Mouse (Mus musculus): Measurements from ENCODE around the gene Osbpl9.
A peak's percentile ranks its signal among the peaks of the same experiment; 100 is the strongest.

Gene Osbpl9

DNA sequence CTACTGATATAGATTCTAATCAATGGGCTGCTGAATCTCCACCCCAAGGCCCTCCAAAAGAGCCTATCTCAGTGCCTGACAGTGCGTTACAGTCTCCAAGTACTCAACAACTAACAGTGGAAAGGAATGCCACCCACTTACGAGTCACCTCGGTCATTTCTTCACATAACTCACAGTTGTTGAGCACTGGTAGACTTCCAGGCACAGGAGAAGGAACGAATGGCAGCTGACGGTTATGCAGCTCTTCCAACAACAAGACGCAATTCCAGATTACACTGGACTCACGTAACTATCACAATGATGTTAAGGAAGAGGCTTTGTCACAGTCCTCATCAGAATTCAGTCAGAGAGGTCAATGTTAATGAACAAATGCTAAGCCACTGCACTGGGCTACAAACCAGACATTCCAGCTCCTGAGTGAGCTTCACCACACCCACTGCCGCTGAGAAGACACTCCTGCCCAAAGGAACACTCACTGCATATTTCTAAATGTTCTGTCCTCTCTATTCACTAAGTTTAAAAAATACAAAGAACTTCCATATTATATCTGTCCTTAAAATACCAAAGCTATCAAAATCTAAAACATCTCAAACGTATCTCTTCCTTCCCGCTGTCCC lies 70.7 kb downstream of the Osbpl9 start:
- no peak for DNase-seq

DNA sequence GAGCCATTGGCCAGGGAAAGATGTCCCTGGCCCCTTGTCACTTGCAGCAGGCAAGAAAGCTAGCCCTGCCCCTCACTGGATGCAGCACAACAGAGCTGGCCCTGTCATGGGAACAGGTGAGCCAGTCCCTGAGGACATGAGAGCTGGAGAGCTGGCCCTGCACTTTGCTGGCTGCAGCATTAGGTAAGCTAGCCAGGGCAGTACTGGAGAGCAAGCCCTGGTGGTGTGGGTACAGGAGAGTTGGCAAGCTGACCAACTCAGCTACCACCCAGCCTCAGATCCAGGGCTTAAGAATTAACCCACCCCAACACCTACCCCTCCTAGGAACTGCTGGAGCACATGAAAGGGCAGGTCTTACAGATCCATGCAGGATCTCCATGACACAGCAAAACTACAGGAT lies 73.1 kb downstream of the Osbpl9 start:
- no peak for DNase-seq

GRCm38 (mm10) chr4:109128017-109128416 lies 74.1 kb downstream of the Osbpl9 start:
- no peak for DNase-seq

DNA sequence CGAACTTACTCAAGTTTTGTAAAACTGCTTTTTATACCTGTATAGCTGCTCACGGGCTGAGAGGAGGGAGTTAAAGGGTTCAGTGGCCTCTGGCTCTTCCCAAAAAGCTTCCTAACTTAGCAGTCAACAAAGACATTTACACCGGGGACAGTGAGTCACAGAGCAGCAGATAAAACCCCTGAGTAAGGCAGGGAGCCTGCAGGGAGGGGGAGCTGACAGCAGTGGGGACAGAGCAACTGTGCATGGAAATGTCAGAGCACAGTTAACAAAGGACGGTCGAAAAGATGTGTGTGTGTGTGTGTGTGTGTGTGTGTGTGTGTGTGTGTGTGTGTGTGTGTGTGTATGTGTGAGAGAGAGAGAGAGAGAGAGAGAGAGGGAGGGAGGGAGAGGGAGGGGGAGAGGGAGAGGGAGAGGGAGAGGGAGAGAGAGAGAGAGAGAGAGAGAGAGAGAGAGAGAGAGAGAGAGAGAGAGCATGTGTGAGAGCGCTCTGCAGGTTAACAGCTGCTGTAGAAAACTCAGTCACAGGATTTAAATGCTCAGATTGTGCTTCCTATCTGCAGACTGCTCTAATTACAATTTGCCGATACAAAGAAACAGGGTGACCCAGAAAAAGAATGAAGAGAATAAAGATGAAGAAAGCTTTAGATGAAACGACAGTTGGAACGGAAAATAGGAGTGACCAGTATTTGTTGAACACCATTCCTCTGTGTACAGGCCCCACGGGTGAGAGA lies 75.1 kb downstream of the Osbpl9 start:
- no peak for DNase-seq

DNA sequence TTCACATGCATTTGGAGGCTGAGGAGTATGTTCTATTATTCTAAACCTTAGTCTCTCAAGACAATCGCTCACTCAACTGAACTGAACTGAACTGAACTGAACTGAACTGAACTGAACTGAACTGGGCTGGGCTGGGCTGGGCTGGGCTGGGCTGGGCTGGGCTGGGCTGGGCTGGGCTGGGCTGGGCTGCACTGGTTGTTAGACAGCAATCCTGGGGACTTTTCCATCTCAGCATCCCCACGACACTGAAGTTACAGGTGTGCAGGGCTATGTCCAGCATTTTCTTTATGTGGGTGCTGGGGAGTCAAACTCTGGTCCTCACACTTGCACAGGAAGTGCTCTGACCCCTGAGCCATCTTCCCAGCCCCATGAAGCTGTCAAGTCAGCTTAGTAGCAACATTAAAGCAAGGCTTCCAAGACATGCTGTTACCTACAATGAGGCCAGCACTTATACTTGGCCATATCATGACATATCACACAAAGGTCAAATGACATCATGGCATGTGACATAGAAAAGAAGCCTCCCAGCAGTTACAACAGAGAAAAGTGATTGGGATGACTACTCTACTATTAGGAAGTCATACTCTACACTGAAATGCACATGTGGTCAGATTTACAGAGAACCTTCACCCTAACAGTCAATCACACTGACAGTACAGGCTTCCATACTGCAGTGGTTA lies 76.2 kb downstream of the Osbpl9 start:
- no peak for DNase-seq

- DNase-seq: no peak
Observed at GRCm38 (mm10) chr4:109122830-109123555, 79.1 kb downstream of the Osbpl9 start.

GRCm38 (mm10) chr4:109120735-109121134 lies 81.3 kb downstream of the Osbpl9 start:
- no peak for DNase-seq

DNA sequence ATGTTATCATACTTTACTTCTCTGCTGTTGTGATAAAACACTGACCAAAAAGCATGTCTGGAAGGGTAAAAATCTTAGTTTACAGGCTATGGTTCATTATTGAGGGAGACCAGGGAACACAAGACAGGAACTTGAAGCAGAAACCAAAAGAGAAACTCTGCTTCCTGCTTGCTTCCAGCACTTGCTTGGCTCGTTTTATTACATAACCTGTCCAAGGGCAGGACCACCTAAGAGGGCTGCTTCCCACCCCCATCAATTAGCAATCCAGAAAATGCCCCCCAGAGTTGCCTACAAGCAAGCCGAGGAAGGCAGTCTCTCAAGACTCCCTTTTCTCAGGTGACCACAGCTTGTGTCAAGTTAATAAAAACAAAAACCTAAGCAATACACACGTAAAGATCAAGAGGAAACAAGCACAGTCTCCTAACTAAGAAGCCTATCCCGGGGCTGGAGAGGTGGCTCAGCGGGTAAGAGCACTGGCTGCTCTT lies 82.4 kb downstream of the Osbpl9 start:
- DNase-seq: no peak

DNA sequence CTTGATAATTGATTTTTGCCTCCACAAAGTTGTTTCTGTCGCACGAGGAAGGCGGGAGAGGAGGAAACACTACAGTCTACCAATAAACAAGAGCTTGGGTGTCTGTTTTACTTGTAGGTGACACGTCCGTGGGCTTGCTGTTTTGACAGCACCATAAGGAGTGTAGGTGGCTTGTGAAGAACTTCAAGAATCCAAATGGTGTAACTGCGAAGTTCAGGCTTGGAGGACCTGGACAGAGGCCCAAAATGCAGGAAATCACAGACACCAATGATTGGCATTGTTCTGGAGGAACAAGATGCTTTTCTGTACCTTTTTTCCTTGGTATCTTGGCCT lies 83.8 kb downstream of the Osbpl9 start:
- DNase-seq: no peak

DNA sequence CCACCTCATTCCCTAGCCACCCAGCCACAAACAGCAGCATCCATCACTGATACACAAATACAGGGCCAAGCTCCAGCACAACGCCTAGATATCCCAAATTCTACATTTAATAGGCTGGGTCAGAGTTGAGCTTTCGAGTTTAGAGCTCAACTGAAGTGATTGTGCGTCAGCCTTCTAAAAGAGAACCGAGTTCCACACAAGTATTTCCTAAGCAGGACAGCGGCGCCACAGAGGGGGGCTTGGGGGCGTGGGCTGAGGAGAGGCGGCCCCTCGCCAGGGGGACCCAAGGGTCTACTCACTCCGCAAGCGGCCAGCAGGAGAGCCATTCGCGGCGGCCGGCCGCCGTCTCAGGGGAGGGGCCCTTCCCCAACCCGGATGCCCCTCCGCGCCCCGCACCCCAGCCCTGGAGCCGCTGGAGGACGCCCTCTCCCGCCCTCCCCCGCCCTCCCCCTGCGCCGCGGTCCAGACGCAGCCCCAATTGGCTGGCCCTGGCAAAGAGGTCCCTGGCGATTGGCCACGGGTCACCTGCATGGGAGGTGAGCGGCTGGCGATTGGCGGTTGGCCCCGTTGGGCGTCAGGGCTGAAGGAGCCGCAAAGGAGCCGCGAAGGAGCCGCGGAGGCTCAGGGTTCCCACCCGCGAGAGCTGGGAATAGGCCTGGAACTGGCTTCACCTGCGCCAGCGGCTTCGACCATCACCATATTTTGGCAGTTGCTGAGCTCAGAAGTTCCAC lies 84.3 kb downstream of the Osbpl9 start:
- peak; percentile 96 to 98 for DNase-seq

DNA sequence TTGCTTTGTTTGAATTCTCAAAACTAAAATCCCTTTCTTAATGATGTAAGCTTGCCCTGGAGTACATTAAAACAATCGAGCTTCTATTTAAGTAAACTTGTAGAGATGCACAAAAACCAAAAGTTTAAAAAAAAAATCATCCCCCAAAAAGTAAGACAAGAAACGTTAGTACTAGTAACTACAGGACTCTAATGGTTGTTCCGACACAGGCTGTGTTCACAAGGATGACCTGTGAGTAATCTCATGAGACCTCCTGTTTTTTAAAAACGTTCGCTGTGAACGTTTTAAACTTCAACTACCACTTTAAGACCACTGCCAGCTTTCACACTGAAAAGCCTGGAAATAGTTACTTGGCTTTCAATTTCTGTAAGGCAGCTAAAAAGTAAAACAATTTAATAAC lies 85.1 kb downstream of the Osbpl9 start:
- no peak for DNase-seq

- no peak for DNase-seq
Observed at GRCm38 (mm10) chr4:109116494-109116893, 85.6 kb downstream of the Osbpl9 start.

DNA sequence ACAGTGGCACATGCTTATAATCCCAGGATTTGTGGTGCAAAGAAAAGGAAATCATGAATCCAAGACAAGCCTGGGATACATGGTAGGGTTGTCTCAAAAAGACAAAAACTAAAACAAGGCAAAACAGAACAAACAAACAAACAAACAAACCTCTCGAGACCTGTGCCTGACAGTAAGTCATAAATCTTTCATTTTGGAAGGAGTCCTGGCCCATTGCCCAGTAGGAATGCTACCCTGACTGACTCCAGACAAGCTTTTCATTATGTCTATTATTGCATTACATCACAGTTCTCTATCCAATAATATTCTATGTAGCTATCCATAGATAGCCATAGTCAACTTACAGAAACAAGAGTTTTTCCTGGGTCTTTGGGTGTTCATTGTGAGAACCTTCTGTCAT lies 86.3 kb downstream of the Osbpl9 start:
- no peak for DNase-seq

DNA sequence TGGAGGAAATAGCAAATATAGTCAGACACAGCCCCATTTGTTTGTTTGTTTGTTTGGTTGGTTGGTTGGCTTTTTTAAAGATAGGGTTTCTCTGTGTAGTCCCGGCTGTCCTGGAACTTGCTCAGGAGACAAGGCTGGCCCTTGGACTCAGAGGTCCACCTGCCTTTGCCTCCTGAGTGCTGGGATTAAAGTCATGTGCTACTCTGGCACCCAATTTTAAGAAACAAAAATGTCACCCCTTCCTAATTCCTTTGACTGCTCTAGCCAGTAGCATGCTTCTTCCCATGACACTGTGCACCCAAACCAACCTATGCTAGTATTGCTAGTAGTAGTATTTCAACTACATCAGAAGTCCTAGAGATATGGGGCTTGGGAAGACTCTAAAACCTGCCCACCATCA lies 87.8 kb downstream of the Osbpl9 start:
- DNase-seq: no peak

GRCm38 (mm10) chr4:109112915-109113505 lies 89.1 kb downstream of the Osbpl9 start:
- no peak for DNase-seq

DNA sequence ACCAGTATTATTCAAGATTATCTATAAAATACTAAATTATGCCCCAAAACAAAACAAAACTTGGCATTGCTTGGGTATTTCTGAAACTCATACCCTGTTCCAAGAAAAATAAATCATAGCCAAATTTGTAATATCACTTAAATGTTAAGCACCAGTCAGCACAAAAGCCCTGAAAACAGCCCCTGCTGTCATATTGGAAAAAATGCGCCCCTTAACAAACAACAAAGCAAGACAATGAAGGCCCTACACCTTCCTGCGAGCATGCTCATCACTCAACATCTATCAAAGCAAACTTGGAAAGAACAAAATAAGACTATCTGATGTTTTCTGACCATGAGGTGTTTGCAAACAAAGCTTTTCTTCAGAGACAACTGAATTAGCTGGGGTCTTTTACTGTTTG lies 91.1 kb downstream of the Osbpl9 start:
- no peak for DNase-seq

DNA sequence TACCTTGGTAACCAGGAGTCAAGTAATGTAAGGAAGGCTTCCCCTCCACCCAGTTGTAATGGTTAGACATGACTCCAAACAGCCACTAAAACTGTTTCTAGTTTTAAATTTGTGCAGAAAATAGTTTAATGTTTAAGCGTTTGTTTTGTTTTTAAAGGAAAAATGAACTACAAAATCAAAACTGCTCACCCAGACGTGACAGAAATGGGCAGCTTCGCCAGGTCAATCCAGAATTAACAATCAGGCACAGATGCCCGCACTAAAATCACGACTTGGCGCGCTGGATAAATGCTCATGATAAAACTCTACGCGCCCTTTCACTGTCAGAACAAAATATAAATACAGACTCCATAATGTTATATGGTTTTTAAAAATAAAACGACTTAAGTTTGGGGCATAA lies 92.4 kb downstream of the Osbpl9 start:
- DNase-seq: no peak

DNA sequence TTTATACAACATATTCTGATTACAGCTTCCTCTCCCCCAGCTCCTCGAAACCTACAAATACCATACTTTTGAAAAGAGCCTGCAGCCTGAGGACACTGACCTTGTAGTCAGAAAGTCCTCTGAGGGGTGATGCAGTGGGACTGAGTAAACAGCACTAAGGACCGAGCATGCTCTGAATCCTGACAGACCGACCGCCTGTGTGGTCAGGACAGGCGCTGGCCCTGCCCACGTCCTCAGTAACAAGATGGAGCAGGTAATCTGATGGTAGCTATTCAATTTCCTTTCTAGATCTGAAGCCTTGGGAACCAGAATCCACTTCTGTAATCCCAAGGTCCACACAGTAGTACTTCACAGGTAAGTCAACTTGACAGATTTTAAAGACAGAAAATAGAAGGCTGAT lies 93.1 kb downstream of the Osbpl9 start:
- DNase-seq: no peak

DNA sequence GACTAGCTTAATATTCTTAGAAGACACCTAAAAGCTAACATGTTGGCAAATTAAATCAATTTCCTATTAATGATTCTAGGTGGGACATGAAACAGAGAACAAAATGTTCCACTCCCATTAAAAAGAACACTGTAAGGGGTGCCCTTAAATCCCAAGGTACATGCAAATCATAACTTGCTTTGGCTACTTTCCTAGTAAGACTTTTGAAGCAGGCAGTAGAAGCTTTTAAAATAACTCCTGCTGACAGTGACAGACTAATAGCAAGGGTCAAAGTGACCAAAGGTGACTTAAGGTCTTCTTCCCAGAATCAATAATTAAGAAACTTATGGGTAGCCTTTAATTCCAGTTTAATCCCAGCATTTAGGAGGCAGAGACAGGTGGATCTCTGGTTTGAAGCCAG lies 95.5 kb downstream of the Osbpl9 start:
- DNase-seq: no peak

DNA sequence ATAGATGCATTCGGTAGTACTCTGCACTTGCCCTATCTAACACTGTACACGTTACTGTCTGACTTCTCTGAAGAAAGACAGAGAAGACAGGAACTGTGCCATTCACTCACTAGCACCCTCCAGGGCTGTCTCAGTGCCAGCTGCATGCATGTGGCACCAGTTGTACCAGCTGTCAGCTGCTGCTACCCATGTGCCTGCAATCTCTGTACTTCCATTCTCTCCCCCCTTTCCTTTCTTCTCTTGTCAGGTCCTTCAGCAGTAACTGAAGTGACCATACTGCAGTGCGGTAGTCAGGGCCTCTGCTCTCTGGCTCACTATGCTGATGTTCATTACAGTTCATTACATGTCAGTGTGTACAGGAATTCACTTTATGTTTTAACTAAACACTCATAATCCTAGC lies 96.0 kb downstream of the Osbpl9 start:
- DNase-seq: no peak

GRCm38 (mm10) chr4:109105254-109105653 lies 96.8 kb downstream of the Osbpl9 start:
- no peak for DNase-seq

- no peak for DNase-seq
Observed at GRCm38 (mm10) chr4:109103145-109103883, 98.8 kb downstream of the Osbpl9 start.

Measured in cerebellum, postnatal 36 days (tissue).